Mouse (Mus musculus): ENCODE results near the gene Glis3. TPM values are rescaled to one million over a fixed set of nuclear protein-coding genes. Genes with fewer than 3 reads are reported as not detected.

Glis3 gene
- polyA plus RNA-seq, 2 experiments: 0.08 to 0.14 TPM

DNA sequence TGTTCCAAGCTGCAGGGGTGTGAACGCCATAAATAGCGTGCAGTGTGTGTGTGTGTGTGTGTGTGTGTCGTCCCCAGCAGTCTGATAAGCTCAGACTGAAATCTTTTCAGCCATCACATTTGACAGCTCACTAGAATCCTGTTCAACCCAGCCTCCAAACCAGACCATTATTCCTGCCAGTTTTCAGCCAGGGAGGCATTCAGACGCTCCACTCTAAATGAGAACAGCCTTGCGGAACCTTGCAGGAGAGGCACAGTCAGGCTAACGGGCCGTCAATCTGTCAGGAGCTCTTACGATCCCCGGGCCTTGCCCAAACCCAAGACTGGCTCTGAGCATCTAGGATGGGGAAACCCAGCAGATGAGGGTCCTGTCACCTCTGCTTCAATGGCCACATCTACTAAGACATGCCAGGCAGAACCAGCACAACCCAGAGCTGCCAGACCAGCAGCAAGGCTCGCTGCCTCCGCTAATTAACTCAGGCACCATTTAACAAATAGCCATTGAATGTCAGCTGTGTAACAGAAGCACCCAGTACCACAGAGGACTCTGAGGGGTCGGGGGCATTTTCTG is 226.8 kb downstream of the Glis3 start:
- no peaks in the 10 kb centered on the region for H3K27me3 ChIP-seq (ENCODE audit: control insufficient read depth, insufficient read depth, low read length)
- WGBS (ENCODE audit: insufficient replicate concordance): 63% methylated on average over 12 of the region's 12 CpGs
- H3K4me3 ChIP-seq (ENCODE audit: insufficient read depth in 1 of 2, low read depth in 2 of 2, low read length in 2 of 2): no peak overlapping the region
- DNase-seq (ENCODE audit: low read depth in 3 of 3, low spot score in 3 of 3) (no peak), ATAC-seq (ENCODE audit: insufficient read depth) (no peak)
- no peaks in the 10 kb centered on the region for H3K4me1 ChIP-seq (replicated peaks; ENCODE audit: control insufficient read depth in 2 of 2, insufficient read depth in 2 of 2, low read length in 1 of 2)
- H3K9me3 ChIP-seq (ENCODE audit: control insufficient read depth, low read length): no peaks in the 10 kb centered on the region
- H3K36me3 ChIP-seq (replicated peaks; ENCODE audit: control insufficient read depth, insufficient read depth, low read depth): no peaks in the 10 kb centered on the region
- no peak overlapping the region for H3K9ac ChIP-seq (replicated peaks)
- TF ChIP-seq CTCF (IDR thresholded peaks at IDR 0.05; ENCODE audit: low read depth): no peak
- TF ChIP-seq EP300 (IDR thresholded peaks at IDR 0.05; ENCODE audit: low read depth): no peak
- H3K27ac ChIP-seq: no peak overlapping the region
- no peak overlapping the region for H3K4me2 ChIP-seq (ENCODE audit: low read depth)

DNA sequence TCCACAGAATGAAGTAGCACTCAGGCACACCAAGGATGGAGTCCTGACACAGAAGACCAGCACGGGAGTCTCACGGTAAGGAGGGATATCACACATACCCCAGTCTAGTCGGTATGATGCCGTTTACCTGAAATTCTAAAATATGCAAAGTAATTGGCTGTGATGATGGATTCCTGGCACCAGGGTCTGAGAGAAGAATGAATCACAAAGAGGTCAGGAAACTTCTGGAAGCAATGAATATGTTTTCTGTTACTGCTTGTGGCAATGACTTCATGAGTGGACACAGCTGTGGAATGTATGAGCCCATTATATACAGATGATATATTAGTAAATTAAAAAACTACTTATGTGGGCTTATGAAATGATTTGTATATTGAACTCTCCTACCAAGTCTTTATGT is 231.1 kb downstream of the Glis3 start:
- Histone ChIP-seq H3K4me3 (ENCODE audit: insufficient read depth in 1 of 2, low read depth in 2 of 2, low read length in 2 of 2) (no peak overlapping the region), H3K27me3 (ENCODE audit: control insufficient read depth, insufficient read depth, low read length) (no peaks in the 10 kb centered on the region), H3K9me3 (ENCODE audit: control insufficient read depth, low read length) (no peaks in the 10 kb centered on the region), H3K36me3 (replicated peaks; ENCODE audit: control insufficient read depth, insufficient read depth, low read depth) (no peaks in the 10 kb centered on the region), H3K4me2 (ENCODE audit: low read depth) (no peak overlapping the region), H3K4me1 (replicated peaks; ENCODE audit: control insufficient read depth in 2 of 2, insufficient read depth in 2 of 2, low read length in 1 of 2) (no peaks in the 10 kb centered on the region), H3K9ac (replicated peaks) (no peak overlapping the region), H3K27ac (no peak overlapping the region)
- no peak for DNase-seq (ENCODE audit: low read depth in 3 of 3, low spot score in 3 of 3)
- no peak for ATAC-seq (ENCODE audit: insufficient read depth)
- WGBS (ENCODE audit: insufficient replicate concordance): 73% methylated on average over 4 of the region's 4 CpGs
- TF ChIP-seq EP300 (IDR thresholded peaks at IDR 0.05; ENCODE audit: low read depth): no peak
- TF ChIP-seq CTCF (IDR thresholded peaks at IDR 0.05; ENCODE audit: low read depth): no peak

DNA sequence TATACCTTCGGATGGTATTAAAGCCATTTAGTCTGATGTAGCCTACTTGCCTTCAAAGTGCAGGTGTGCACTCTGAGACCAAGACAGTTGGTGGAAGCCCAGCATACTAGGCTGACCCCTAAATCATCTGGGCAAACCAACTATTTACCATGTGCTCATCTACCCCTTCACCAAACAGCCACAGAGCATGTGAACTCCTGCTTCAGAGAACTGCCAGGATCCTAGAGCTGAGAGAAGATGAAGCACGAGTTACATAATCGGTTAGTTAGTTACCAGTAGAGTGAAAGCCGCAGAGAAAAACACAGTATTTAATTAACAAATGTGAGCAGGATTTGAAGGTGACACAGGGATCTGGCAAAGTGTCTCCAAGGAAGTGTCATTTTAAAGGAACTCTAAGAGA is 237.7 kb downstream of the Glis3 start:
- TF ChIP-seq CTCF (IDR thresholded peaks at IDR 0.05; ENCODE audit: low read depth) (no peak), EP300 (IDR thresholded peaks at IDR 0.05; ENCODE audit: low read depth) (no peak)
- Histone ChIP-seq H3K36me3 (replicated peaks; ENCODE audit: control insufficient read depth, insufficient read depth, low read depth) (no peaks in the 10 kb centered on the region), H3K27me3 (ENCODE audit: control insufficient read depth, insufficient read depth, low read length) (no peaks in the 10 kb centered on the region), H3K4me1 (replicated peaks; ENCODE audit: control insufficient read depth in 2 of 2, insufficient read depth in 2 of 2, low read length in 1 of 2) (no peaks in the 10 kb centered on the region), H3K27ac (no peak overlapping the region), H3K9me3 (ENCODE audit: control insufficient read depth, low read length) (no peaks in the 10 kb centered on the region), H3K4me2 (ENCODE audit: low read depth) (no peak overlapping the region), H3K4me3 (ENCODE audit: insufficient read depth in 1 of 2, low read depth in 2 of 2, low read length in 2 of 2) (no peak overlapping the region), H3K9ac (replicated peaks) (no peak overlapping the region)
- WGBS (ENCODE audit: insufficient replicate concordance): 61% methylated on average over 4 of the region's 4 CpGs
- ATAC-seq (ENCODE audit: insufficient read depth) (no peak), DNase-seq (ENCODE audit: low read depth in 3 of 3, low spot score in 3 of 3) (no peak)

DNA sequence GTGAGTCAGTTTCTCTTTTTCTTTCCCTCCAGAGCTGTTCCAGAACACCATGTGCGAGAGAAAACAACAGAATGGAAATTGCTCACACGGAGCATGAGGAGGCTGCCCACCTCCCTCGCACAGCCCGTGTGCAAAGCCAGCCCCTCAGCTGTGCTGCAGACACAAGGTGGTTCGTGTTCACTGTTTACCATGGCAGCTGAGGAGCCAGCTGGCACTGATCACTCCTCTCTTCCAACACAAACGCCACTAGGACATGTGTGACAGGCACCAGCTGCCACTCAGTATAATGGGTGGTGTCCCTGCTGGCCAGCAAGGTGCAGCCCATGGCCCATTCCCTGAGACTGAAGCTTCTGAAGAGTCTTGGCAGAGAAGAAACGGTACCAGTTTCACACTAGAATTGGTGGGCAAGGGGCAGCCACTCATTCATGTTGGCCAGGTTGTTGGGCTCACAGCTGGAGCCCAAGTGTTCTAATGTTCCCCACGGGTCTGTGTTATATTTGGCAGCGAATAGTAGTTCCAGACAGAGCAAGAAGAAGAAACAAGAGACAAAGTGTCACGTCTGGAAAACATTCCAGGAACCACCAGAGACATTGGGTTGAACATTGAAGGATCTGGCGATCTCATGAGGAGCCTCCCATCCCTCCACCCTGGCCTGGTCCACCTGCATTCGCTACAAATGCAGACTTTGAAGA is 243.3 kb downstream of the Glis3 start:
- H3K4me3 ChIP-seq (ENCODE audit: insufficient read depth in 1 of 2, low read depth in 2 of 2, low read length in 2 of 2): no peak overlapping the region
- ATAC-seq (ENCODE audit: insufficient read depth): no peak
- no peak for TF ChIP-seq CTCF (IDR thresholded peaks at IDR 0.05; ENCODE audit: low read depth)
- H3K4me1 ChIP-seq (replicated peaks; ENCODE audit: control insufficient read depth in 2 of 2, insufficient read depth in 2 of 2, low read length in 1 of 2): no peaks in the 10 kb centered on the region
- no peaks in the 10 kb centered on the region for H3K36me3 ChIP-seq (replicated peaks; ENCODE audit: control insufficient read depth, insufficient read depth, low read depth)
- no peak for DNase-seq (ENCODE audit: low read depth in 3 of 3, low spot score in 3 of 3)
- no peaks in the 10 kb centered on the region for H3K9me3 ChIP-seq (ENCODE audit: control insufficient read depth, low read length)
- H3K9ac ChIP-seq (replicated peaks): no peak overlapping the region
- no peak overlapping the region for H3K4me2 ChIP-seq (ENCODE audit: low read depth)
- no peak overlapping the region for H3K27ac ChIP-seq
- WGBS (ENCODE audit: insufficient replicate concordance): 59% methylated on average over 12 of the region's 12 CpGs
- H3K27me3 ChIP-seq (ENCODE audit: control insufficient read depth, insufficient read depth, low read length): no peaks in the 10 kb centered on the region

DNA sequence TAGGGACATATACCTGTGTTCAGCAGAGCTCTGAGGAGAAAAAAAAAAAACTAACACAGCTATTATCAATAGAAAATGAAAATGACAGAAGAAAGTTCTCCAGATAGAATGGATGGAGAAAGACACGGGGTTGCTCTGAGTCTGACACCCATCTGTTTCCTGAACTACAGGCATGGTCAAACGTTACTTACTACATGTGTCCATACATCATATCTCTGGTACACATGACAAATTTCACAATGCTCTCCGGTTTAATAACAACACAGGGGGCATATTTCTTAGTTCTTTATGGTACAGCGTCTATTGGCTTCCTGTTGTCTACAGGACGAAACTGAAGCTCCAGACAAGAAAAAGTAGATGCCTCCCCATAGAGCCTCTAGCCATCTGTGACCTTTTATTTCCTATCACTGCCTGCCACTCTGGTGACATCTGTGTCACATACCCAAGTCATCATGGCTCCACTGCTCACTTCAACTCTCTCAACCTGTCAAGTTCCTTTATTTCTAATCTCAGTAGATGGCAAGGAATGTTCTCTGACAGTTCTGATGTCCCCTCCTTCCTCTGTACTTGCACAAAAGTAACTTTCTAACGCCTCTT is 251.6 kb downstream of the Glis3 start:
- H3K4me3 ChIP-seq (ENCODE audit: insufficient read depth in 1 of 2, low read depth in 2 of 2, low read length in 2 of 2): no peak overlapping the region
- DNase-seq (ENCODE audit: low read depth in 3 of 3, low spot score in 3 of 3) (no peak), ATAC-seq (ENCODE audit: insufficient read depth) (no peak)
- no peak overlapping the region for H3K4me2 ChIP-seq (ENCODE audit: low read depth)
- H3K4me1 ChIP-seq (replicated peaks; ENCODE audit: control insufficient read depth in 2 of 2, insufficient read depth in 2 of 2, low read length in 1 of 2): no peaks in the 10 kb centered on the region
- 41% methylated on average over 6 of the region's 6 CpGs for WGBS (ENCODE audit: insufficient replicate concordance)
- no peak overlapping the region for H3K9ac ChIP-seq (replicated peaks)
- H3K9me3 ChIP-seq (ENCODE audit: control insufficient read depth, low read length): no peaks in the 10 kb centered on the region
- no peak overlapping the region for H3K27ac ChIP-seq
- no peaks in the 10 kb centered on the region for H3K27me3 ChIP-seq (ENCODE audit: control insufficient read depth, insufficient read depth, low read length)
- TF ChIP-seq EP300 (IDR thresholded peaks at IDR 0.05; ENCODE audit: low read depth) (no peak), CTCF (IDR thresholded peaks at IDR 0.05; ENCODE audit: low read depth) (no peak)
- H3K36me3 ChIP-seq (replicated peaks; ENCODE audit: control insufficient read depth, insufficient read depth, low read depth): no peaks in the 10 kb centered on the region

Measured in liver, embryonic 14.5 days (tissue).